Mouse (Mus musculus) left cerebral cortex, adult 6 months (tissue): ENCODE measurements around the gene Gm10112. TPM values are rescaled to one million over a fixed set of nuclear protein-coding genes. Genes with fewer than 3 reads are reported as not detected.

Source experiments
- long read RNA-seq, 2 experiments: library from polyadenylated mRNA; unstranded; transcript quantifications; one replicate each; pipeline ENCODE4 v2.0.0; 2019 to 2020
- polyA plus RNA-seq: library from polyadenylated mRNA; unstranded; fragments of <200 nt; fragmentation: Nextera tagmentation; gene quantifications from 2 replicates; pipeline ENCODE4 v1.2.3, GENCODE M21; 2021

Gm10112 gene
- not detected in 2 replicates for polyA plus RNA-seq
- long read RNA-seq, experiment 1 = 0 reads
- long read RNA-seq, experiment 2 = 0 reads

DNA sequence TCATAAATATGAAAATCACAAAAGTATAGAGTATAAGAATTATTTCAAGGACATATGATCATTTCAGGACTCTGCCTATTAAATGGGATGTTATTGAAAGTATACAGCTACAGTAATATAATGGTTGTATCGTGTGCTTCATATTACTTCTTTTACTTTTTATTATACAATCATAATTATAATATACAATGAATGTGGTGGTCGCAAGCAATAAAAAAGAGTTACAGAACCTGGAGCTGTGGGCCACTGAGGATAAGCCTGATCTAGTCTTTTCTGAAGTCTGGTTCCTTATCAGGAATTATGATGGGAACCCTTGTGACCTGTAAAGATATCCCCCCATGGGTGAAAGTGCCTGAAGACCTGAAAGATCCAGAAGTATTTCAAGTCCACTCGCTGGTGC lies at the start of gene Gm10112:
Gene Gm10112, plus strand, starts transcription at position 301 of the 400 bp plus-strand sequence.

Other genes with a start within 250 kb of the Gm10112 start
- gene Cylc1, start 57.9 kb upstream of the Gm10112 start, polyA plus RNA-seq = not detected in 2 replicates